Mouse (Mus musculus) ovary, adult 18-20 months (tissue): ENCODE measurements at regions not wholly inside any gene's neighbourhood (a gene's known extent, or its start where the extent isn't known, plus 50 kb on each side); places are given as distances from the start of the nearest gene placed in this dataset.
"Not testable (repeated sequence)": the region's sequence is repeated elsewhere in the genome, so short reads cannot be mapped to it uniquely, and the experiment has no call there.

Experiments
- DNase-seq: peaks from one replicate; pipeline ENCODE4 v3.0.0; 2022; ENCODE audit warnings: low spot score, mixed read lengths

DNA sequence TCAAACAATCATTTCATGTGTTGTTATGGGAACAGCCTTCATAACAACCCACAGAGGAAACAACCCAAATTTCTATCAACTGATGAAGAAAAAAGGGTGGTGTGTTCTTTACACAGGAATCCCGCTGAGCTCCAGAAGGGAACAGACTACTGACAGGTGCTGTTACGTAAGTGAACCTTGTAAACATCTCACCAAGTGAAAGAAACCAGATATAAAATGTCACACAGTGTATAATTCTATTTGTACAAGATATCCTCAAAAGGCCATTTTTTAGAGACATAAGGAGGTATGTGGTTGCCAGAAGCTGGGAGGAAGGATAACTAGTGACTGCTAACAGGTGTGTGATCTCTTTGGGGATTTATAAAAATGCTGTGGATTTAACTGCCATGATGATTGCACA lies 119.9 kb downstream of the Plod2 start:
- DNase-seq = no peak

GRCm38 (mm10) chr9:92667361-92667881 lies 125.4 kb downstream of the Plod2 start:
- no peak for DNase-seq

DNA sequence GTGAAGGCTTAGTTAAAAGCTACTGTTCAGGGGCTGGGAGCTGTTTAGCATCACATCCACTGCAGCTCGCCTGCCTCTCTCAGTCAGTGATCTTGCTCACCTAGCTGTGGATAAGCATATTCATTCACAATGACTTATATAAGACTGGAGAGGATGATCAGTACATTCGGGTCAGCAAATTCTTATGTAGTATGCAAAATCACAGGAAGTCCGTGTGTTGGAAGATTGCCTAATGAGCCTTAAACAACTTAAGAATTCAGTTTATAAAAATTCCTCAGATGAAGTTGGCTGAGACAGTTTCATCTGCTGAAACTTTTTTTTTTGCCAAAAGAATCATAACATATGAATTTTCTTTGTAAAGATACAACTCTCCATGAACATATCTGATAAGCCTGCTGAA lies 129.9 kb downstream of the Plod2 start:
- DNase-seq = no peak

DNA sequence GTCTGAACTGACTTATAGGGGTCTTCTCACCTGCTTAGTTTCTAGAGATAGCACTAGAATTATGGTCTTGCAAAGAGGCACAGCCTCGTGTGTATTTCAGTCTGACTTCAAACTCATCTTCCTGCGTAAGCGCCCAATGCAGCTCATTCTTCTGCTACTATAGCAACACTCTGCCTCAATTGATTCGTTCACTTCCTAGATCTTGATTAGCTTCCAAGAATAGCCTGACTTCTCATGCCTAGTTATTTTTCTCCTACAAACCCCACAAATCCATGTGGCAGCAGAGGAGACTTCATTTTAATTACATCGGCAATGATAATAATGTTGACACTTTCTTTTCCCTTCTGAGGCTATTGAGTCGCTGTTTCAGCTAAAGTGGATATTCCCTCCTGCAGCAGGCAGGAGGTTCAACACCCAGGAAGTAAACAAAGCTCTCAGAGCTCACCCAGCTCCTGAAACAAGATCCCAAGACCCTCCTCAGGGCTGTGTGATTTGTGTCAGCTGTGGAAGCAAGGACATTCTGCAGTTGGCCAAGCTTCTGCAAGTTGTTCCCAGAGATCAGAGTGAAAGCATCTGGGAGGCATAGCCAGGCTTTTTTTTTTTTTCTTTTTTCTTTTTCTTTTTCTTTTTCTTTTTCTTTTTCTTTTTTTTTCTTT lies 152.5 kb downstream of the Plod2 start:
- peak; percentile 2 for DNase-seq

DNA sequence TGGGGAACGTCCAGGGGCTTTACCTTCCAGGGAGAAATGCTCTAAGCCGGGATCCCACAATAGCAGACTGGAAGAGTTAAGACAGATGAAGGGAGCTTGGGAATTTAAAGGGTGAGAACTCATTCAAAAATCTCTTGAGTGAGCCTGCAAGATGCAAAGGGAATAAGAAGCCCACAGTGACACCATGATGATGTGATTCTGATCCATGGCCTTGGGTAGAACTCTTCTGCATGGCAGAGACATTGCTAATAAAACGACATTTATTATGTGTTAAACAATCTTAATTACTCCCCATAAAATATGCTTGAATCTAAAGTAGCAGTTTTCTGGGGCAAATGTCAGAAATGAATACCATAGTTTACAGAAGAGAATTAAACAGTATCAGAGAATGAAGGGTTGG lies 155.9 kb downstream of the Plod2 start:
- DNase-seq = no peak

GRCm38 (mm10) chr9:92704752-92705151 lies 162.7 kb downstream of the Plod2 start:
- DNase-seq = no peak

DNA sequence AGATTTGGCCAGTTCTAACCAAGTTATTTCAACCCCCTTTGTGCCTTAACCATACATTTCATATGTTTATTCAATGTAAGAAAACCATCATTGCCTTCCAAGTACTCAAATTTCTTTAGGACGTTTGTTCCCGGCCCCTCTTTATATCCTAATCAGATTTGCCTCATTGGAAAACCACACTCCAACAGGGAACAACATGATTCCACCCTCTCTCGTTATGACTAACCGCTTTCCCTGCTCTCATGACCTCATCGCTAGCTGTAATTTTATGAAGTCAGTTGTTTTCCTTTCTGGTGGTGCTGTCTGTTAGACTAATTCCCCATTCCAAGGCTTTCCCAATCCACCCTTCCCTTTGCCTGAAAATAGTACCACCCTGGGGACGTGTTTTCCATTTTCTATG lies 165.0 kb downstream of the Plod2 start:
- no peak for DNase-seq

GRCm38 (mm10) chr9:92717176-92717575 lies 175.2 kb downstream of the Plod2 start:
- DNase-seq = no peak

DNA sequence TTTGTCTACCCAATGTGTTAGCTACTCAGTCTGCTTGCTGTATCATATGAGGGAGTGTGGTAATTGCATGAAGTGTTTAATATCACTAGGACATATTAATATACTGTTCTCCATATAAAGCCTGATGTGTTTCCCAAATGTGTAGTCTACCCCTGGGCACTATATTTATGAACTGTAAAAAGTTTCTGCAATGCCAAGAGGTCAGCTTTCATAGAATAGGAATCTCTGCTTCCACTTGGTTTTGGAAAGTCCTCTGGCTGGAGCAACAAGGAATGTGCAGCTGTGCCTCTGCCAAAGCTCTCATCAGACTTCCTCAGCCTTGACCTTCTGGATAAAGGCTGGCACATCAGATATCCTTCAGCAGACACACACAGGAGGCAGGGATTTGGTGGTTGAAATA lies 176.3 kb downstream of the Plod2 start:
- peak; percentile 47 for DNase-seq

DNA sequence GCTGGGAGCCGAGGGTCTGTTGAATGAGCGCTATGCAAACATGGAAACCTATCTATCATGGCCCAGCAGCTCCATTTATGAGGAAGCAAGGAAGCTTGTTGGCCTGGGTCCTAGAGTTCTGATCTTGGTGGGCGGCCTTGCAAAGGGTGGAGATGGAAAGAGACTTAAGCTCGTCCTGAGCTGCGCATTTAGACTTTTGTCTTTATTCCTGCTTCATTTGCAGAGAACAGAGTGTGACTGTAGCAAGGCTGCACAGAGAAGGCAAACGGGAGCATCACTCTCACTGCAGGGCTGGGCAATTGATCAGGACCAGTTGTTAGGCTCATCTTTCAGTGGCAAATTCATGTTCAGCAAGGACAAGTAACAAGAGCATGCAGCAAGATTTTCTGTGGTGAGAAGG lies 177.2 kb downstream of the Plod2 start:
- DNase-seq = no peak

DNA sequence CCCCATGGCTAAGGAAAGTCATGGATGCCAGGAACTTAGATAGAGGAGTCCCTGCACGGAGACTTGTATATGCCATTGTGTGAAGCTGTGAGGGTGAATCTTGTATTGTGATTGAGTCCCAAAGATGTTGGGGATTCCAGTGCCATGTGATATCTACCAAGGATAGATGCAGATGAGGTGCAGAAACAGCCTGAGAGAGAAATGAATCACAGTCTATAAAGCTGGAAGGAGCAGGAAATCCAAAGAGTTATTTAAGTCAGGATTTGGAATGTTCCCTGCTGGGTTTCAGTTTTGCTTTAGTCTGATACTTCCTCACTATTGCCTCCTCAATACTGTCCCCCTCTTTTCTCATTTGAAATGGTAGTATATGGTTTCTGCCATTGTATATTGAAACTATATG lies 186.8 kb downstream of the Plod2 start:
- no peak for DNase-seq

DNA sequence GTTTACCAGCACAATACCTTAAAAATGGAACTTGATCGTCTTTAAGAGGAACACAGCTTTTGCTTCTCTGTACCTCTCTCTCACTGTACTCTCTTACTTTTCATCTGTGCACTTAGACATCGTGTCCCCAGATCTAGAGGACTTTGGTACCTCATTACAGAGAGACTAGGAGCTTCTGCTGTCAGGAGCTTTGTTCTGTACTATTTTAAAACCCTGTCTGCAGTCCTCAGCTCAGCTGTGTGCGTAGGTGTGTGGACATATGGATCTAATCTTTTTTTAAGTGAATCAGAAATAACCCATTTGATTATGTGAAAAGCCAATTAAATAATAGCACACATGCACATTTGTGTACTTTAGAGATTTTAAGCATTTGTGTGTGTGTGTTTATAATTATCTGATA lies 189.4 kb downstream of the Plod2 start:
- no peak for DNase-seq

GRCm38 (mm10) chr9:92767532-92767931 lies 225.5 kb downstream of the Plod2 start:
- DNase-seq = no peak

GRCm38 (mm10) chr9:92768432-92768831 lies 226.4 kb downstream of the Plod2 start:
- no peak for DNase-seq

- DNase-seq = no peak
Observed at GRCm38 (mm10) chr9:92769528-92769927, 227.5 kb downstream of the Plod2 start.

DNA sequence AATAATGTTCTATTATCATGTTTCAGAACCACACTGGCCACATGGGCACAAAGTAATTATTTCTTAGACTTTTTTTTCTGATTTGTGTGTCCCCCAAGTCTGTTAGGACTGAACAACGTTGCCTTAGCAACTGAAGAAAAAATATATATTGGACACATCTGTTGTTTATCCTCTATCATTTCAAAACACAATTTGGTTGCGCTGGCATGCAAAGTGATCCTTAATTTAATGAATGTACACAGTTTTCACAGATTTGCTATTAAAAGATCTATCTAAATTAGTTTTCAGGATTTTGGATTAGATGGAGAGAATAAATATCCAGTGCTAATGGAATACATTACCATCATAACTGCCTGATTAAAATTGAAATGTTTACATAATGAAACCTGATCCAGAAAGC lies 229.0 kb downstream of the Plod2 start:
- DNase-seq = no peak

DNA sequence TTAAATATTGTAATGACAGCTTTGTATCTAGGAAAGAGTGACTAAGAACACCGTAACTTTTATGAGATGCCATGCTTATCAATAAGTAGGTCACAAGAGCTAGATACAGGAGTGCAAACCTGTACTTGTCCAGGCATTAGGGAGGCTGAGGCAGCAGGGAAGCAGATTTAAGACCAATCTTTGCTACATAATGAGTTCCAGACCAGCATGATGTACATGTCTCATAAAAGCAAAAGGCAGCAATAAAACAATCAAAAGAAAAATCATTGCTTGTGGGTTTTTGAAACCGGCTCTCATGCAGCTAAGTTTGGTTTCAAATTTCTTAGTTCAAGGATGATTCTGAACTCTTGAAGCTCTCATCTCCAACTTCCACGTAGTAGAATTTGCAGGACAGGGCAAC lies 229.7 kb downstream of the Plod2 start:
- no peak for DNase-seq

- DNase-seq = no peak
Observed at GRCm38 (mm10) chr9:92782922-92783454, 241.0 kb downstream of the Plod2 start.

DNA sequence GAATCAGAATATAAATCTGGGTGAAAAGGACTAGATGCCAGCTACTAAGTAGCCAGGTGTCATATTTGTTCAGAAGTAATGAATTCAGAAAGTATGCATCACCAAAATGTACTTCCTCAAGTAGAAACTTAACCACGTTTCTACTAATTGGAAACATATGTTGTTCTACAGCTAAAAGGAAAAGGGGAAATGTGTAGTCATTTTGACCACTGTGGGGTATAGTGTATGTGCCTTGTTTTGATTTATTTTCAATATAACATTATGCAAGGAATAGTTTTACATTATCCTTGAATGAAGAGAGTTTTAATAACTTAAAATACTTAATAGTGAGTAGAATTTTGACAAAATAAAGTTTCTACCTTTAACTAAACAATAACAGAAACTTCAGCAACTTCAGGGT lies 257.7 kb downstream of the Plod2 start:
- DNase-seq = no peak

DNA sequence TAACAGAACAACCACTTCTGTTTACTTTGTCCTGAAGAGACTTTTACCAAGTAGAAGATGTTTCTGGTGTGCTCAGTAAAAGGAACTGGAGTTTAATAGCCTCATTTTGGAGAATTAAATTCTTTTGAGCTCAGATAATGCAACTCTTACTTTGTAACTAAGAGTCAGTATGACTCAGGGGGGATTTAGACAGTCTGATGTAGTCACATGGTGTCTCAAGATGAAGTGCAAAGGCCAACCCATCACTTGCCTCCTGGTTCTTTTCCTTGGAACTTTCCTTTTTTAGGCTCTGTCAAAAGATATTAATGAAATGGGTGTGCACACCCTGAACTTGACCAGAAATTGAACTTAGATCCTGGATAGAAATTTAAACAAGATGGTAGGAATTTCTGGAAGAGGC lies 267.4 kb downstream of the Plod2 start:
- no peak for DNase-seq

- DNase-seq = no peak
Observed at GRCm38 (mm10) chr9:92820721-92821120, 278.7 kb downstream of the Plod2 start.

DNA sequence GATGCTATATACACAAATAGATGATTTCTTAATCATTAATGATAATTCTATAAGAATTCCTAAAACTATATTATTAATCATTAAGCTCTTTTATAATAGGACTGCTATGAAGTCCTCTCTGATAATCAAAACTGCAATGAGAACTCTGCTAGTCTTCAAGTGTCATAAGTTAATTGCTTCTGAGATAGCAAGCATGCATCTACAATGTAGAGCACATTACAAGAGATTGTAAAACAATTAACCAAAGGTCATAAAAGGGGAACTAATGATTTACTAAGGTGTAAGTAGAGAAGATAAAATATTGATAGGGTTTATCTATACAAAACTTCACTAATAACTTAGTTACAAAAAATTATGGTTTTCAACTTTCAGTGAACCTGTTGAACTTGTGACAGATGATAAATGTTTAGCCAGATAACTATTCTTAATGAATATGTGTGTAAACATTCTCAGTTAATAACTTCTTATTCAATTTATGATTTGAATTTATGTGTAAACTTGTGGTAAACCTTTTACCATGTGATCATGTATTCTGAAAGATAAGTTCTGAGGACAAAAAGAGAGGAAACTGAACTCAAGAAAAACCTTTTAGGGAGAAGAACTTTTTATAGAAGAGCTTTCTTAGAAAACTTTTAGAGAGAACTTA lies 284.8 kb downstream of the Plod2 start:
- DNase-seq = no peak

GRCm38 (mm10) chr9:92836156-92836555 lies 294.1 kb downstream of the Plod2 start:
- not testable (repeated sequence) for DNase-seq
